Mouse (Mus musculus) liver, embryonic 13.5 days (tissue): ENCODE data around the gene Rsph14. TPM values are rescaled to one million over a fixed set of nuclear protein-coding genes. Genes with fewer than 3 reads are reported as not detected.

Experiments used
- polyA plus RNA-seq: library from polyadenylated mRNA; unstranded; fragments of >200 nt; fragmentation: Nextera tagmentation; extraction: Ambion mirVana; gene quantifications from 2 replicates; pipeline ENCODE4 v1.2.1, GENCODE M21; 2015

Rsph14 gene
- polyA plus RNA-seq, 1 experiment from 2014 or later, result not detected

Other genes starting within 250 kb of the Rsph14 start
- 5.1 and 5.2 TPM in 2 replicates for gene Gnaz, start 65.4 kb downstream of the Rsph14 start, polyA plus RNA-seq
- gene Rab36, start 4.5 kb upstream of the Rsph14 start, polyA plus RNA-seq, result 2.1 and 2.5 TPM in 2 replicates
- gene Bcr, start 28.0 kb upstream of the Rsph14 start, polyA plus RNA-seq, result 1.4 and 1.6 TPM in 2 replicates
- 5.6 and 7.5 TPM in 2 replicates for gene Specc1l, start 179.5 kb upstream of the Rsph14 start, polyA plus RNA-seq